19 mouse cellular contexts compared by ENCODE assay signal in the genomic region with DNA sequence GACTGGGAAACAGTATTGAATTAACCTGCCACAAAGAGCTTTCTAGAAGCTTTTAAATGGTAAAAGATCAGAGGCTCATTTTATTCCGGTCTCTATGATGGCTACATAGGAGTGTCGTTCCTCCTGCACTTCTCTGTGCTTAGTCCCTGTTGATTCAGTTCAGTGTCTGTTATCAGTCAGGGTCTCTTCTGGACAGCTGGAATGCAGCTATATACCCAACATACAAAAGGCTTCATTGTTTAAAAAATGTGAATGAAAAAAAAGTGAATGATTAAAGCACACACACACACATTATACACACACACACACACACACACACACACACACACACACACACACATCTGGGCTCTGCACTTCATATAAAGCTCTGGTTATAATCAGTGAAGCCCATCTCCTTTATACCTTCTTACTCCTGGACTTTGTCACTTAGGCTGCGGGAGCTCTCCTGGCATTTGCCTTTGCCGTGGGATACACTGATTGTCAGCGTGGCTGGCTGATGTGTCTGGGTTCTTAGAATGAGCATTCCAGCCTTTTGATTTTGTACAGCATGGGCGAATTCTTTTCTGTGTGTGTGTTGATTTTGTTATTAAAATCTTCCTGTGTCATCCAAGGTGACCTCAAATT.
"Had no signal": no experiment of that assay in that cellular context is flagged by ENCODE, and none has a peak within 500 bp of the region (broad histone marks: within the 10 kb centered on the region; RNA-seq: fewer than 3 reads in every experiment).

No protein-coding gene starts in this region.

- H3K4me2 ChIP-seq: kidney, embryonic 15.5 days; limb, embryonic 12.5 days; limb, embryonic 15.5 days; liver, embryonic 11.5 days; lung, embryonic 14.5 days; midbrain, embryonic 11.5 days had no signal

- H3K36me3 ChIP-seq: kidney, embryonic 15.5 days; limb, embryonic 12.5 days; limb, embryonic 15.5 days had no signal

- H3K4me1 ChIP-seq: kidney, embryonic 15.5 days; limb, embryonic 12.5 days; limb, embryonic 15.5 days had no signal

- H3K9me3 ChIP-seq: kidney, embryonic 15.5 days; limb, embryonic 12.5 days; limb, embryonic 15.5 days had no signal

- ATAC-seq: liver, postnatal 0 days; lung, postnatal 0 days had no signal

- H3K27me3 ChIP-seq: kidney, embryonic 15.5 days; limb, embryonic 12.5 days; limb, embryonic 15.5 days had no signal

- DNase-seq: kidney, adult 2 months; kidney, postnatal 10 days; kidney, postnatal 36 days; layer of hippocampus, postnatal 36 days; left cerebral cortex, postnatal 4 days; liver, postnatal 0 days; lung, embryonic 14.5 days; midbrain, embryonic 14.5 days; thymus, adult 18-20 months; thymus, postnatal 36 days had no signal

- H3K27ac ChIP-seq: kidney, embryonic 15.5 days; left cerebral cortex, adult 2 months; limb, embryonic 12.5 days; limb, embryonic 15.5 days; liver, embryonic 14.5 days; macrophage had no signal

- H3K9ac ChIP-seq: kidney, embryonic 15.5 days; limb, embryonic 12.5 days; limb, embryonic 15.5 days; liver, embryonic 14.5 days; liver, postnatal 0 days; lung, embryonic 14.5 days had no signal

- H3K4me3 ChIP-seq: kidney, embryonic 15.5 days; left cerebral cortex, adult 2 months; limb, embryonic 12.5 days; limb, embryonic 15.5 days had no signal
